Mouse (Mus musculus) heart, adult 8-10 months (tissue): Measurements from ENCODE around the gene Tbc1d19. TPM values are rescaled to one million over a fixed set of nuclear protein-coding genes. Genes with fewer than 3 reads are reported as not detected.
A peak's percentile ranks its signal among the peaks of the same experiment; 100 is the strongest.

ENCODE experiments used
- DNase-seq: peaks from one replicate; pipeline ENCODE4 v3.0.0; 2022; ENCODE audit warnings: low spot score
- total RNA-seq, 4 experiments: library from RNA; stranded (reverse); gene quantifications; 2 replicates each; pipeline ENCODE4 v1.2.4; 2022

Tbc1d19 gene
- 10 to 100 TPM; 15.9 to 21.0 (median 17.8) TPM for total RNA-seq

DNA sequence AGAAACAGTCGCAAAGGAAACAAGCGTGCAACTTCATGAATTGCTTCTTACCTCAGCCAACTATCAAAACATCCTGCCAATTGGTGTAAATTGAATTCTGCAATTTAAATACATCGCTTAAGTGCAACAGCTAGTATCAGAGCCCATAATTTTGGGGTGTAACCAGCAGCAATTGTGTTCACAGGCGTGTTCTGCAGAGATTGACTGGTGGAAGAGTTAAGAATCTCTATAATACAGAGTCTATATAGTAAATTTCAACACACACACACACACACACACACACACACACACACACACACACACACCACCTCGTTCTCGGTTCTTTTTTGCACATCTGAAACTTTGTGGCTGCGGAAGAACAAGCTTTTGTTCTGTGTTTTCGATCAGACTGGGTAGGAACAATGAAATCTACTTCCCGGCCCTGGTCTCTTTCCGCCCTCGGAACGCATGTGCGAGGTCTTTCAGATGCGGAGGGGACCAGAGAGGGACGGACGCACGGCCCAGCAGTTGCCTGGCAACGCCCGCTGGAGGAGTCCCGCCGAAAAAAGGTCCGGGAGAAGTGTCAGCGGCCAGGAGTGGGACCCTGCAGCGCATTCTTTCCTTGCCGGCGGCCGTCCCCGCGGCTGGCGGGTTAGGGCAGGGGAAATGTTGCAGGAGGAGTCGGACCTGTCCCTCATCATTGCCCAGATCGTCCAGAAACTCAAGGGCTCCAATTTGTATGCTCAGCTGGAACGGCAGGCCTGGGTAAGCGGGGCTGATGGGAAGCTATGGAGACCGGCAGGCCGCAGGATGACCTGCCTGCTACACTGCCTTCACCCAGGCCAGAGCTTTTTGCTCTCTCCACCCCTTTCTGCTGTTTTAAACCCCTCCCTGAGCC is at the start of gene Tbc1d19:
TSS of gene Tbc1d19 (plus strand) at position 492 of the 877 bp plus-strand sequence.
- DNase-seq, result peak; percentile 85

DNA sequence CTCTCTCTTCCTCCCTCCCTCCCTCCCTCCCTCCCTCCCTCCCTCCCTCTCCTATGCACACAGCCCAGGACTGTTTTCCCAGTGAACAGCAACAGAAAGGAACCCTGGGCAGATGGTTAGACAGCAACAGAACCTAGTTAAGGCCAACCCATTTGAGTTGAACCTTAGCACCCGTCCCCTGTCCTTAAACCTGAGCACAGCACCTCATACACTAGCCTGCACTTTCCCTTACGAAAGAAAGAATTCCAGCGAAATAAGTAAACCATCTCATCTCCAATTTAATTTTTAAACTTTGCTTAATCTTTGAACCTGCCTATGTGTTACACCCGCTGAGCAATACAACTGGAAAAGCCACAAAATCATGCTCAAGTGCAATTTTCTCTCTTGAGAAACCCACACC is 49.5 kb upstream of the Tbc1d19 start:
- DNase-seq, result no peak

DNA sequence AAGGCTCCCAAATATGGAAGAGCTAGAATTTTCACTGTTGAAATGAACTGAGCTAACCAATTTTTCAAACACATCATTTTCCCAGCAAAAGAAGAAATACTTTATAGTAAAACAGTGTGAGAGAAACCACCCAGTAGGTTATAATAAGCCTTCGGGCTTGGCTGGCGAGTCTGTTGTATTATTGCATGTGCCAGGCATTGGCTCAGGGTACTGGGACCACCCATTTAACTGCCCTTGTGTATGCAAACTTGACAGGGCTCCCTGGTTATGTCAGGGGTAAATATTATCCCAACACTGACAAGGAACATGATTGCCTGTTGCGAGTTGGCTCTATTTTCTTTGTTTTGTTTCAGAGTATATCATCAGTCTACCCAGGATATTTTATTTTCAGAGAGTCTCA is 48.5 kb upstream of the Tbc1d19 start:
- DNase-seq, result no peak

DNA sequence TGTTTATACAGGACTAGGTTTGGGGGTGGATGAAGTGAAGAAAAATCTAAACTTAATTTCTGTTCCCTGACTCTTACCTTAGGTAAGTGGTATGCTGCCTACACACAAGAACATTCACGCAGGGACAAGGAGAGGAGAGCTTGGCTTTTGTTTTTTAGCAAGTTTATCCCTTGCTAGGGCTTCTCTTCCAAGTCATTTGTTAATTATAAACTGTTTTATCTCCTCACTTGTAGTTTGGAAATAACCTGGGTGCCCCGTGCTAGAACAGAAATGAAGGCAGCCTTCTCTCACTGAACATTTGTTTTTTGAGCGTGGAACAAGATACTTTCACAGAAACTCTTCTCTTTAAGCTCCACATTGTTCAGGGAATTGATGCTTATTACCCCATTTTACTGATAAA is 48.1 kb upstream of the Tbc1d19 start:
- DNase-seq, result no peak

DNA sequence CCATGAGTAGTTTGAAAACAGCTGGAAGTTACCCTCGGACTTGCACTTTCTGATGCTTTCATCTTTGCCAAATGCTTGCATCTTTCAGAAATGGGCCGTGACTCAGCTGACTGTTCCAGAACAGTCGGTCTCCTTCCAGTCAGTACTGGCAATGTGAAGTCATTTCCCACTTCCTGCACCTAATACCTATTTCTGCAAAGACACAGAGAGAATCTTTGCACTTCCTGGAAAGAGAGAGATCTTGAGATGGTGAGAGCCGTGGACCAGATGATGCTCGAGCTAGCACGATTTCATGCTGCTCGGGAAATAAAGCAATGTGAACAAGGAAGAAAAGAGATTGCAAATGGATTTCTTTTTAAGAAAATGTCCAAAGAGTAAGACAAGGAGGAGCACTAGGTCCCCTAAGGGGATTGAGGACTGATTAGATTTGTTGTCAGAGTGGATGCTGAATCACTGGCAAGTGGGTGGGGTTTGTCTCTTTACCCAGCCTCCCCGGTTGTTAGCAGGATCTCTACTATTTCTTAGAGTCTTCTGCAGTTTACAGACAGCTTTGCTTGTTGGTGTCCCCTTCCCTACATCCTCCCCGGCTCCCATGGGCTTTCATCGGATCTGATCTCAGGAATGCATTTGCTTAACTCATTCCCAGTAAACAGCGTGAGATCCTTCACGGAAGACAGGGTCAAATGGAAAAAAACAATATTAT is 24.4 kb upstream of the Tbc1d19 start:
- DNase-seq, result peak; percentile 28

DNA sequence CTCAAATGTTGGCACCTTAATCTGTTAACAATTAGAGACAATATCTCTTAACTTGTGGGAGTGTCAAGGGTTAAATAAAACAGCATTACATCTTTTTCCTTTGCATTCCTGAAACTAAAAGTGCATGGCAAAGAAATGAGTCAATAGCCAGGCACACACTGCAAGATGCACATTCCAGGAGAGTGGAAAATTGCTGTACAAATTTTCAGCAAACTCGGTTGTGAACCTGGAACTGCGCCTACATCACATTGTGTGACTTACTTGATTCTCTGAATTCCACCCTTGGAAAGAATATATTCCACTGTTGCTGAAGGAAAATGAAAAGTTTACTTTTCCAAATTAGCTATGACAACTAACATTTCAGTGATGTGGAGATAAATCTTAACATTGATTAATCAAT is 8.0 kb upstream of the Tbc1d19 start:
- no peak for DNase-seq

DNA sequence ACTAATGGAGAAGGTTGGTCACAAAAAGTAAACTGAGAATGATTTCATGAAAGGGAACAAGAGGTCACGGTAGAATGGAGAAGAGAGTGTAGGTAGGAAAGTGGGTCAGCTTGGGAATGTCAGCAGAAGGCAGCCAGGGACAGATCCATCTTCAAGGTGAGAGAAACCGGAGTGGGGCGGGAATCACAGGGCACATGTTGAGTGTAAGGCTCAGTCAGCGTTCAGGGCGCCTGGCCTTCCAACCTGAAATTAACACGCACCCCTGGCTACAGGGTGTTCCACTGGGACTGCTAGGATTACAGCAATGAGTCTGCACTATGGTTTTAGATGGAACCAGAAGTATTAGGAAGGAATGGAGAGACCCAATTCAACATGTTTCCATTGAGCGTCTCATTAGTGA is 10.3 kb downstream of the Tbc1d19 start:
- no peak for DNase-seq

DNA sequence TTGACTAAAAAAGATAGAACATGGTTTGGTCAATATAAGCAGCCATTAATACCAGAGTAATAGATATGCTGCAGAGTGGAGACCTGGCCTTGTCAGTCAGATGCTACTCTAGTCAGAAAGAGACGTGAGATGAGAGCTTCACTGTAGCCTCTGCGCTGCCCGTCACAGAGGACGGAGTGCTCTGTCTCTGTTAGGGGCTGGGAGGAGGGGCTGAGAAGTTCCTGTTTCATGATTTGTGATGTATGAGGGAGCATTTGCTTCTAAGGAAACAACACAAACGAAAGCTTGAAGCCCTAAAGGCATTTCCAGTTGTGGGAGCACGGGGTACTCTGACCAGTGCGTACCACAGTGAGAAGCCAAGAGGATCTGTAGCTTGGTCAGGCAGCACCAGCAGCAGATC is 16.5 kb downstream of the Tbc1d19 start:
- DNase-seq, result no peak

DNA sequence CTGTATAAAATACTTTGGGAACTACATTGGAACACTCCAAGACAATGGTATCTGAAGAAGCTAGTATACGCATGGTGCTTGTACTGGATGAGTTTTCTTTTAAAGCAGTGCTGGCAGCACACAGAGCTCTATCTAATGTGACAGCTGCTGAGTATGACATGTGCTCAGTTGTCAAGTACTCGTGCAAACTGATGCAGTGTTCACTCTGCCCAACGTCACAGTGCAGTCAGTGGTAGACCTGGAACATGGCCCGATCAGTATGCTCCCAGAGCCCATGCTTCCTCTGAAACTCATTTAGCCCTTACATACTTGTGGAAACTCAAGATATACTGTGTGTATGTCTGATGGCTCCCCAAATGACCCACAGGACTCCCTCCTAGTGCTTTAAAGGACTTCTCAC is 25.1 kb downstream of the Tbc1d19 start:
- DNase-seq, result no peak

DNA sequence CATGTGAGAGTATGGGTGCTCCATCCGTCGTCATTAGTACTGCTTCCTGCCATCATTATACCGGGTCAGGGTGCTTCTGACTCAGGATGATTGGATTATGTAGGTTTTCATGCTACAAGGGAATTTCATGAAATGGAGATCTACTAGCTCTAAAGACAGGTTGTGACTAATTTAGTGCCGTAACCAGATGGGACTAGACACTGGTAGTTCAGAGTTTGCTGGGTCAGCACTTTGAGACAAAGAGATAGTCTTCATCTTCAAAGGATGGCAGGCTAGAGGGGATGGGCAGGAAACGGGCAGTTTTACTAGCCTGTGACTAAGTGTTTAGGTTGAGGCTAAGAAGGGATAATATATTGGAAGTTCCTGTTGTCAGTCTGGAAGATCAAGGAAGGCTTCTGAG is 31.9 kb downstream of the Tbc1d19 start:
- DNase-seq, result no peak

DNA sequence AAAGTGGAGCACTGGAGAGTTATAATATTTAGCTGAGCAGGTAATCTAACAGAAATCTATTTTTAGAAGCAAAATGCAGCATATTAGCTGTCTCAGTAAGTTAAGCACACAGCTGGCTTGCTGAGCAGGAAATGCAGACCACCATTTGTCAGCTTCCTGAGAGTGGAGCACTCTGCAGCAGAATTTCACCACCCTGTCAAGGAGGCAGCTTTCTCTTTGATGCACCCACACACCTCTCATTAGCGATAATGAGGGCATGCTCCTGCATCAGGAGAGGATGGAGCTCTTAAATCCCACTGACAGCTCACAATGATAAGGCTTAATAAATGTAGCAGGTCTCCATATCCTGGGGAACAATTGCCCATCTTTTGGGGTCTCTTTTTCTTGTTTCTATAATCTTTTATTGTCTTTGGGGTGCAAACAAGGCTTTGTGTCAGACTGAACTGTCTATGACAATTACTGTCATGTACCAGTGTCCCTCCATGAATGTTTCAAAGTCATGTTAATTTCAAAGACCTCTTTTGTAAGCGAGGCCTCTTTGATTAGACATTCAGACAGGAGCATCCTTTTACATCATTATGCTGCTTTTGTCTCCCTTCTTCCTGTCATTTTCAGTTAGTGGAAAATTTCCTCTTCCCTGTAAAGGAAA is 39.0 kb downstream of the Tbc1d19 start:
- DNase-seq, result no peak

DNA sequence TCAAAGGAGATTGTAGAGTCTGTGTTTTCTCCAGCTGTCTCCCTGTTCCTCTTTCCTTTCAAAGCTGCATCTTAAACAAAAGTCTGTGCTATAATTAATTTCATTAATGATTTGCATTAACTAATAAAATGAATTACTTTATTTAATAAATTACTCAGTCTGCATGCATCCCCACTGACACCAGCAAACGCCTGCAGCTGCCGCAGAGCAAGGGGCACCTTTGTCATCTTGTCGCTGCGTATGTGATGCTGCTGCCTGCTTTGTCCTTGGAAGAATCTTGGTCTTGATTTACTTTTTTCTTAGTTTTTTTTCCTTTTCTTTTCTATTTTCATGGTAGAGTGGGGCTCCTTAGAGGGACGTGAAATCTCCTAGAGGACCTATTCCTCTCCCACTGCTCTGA is 43.2 kb downstream of the Tbc1d19 start:
- no peak for DNase-seq

DNA sequence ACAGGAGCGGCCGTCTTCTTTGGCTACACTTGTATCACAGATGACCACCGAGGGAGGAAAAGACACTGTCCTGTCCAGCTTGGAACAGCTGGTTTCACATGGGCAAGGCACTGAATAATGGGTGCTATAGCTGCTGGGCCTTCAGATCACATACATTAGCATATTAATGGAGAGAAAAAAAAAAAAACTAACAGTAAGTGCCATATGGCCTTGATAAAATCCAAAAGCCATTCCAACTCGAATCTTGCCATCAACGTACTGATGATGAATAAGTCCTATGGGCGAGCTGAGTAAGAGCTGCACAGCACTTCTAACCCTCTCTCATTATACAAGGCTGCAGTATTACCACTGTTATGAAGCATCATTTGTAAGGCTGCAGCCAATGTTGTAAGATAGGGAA is 45.2 kb downstream of the Tbc1d19 start:
- DNase-seq, result no peak

DNA sequence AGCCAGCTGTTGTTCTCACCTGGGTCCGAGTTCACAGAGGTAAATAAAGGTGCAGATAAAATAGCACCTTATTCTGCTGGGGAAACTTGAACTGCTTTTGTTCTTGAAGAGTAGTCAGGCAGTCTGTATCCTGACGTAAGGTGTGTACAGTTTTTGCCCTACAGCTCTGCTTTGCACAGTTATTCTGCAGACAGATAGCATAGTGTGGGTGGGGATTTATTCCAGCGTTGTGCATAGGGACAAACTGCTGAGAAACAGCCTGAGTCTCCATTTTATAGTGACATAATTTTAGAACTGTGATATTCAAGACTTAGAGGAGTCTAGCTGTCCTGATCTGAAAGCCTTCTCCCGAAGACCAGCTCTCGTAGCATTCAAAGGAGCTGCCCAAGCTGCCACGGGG is 46.6 kb downstream of the Tbc1d19 start:
- DNase-seq, result no peak

DNA sequence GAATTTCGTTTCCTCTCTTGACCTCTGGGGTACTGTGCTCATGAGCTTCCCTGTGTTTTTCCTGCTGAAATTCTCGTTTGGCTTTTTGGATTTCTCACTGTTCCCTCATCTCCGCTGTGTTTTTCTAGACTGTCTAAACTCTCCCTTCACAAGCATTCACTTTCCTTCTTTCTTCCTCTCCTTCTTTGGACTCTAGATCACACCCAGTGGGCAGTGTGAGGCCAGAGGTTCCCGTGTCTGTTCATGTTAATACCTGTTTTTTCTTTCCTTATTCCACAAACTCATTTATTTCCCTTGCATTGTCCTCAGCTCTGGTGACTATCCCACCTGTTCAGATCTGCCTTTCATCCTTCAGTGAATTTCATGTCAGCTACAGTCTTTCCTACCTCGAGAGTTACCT is 55.7 kb downstream of the Tbc1d19 start:
- no peak for DNase-seq

DNA sequence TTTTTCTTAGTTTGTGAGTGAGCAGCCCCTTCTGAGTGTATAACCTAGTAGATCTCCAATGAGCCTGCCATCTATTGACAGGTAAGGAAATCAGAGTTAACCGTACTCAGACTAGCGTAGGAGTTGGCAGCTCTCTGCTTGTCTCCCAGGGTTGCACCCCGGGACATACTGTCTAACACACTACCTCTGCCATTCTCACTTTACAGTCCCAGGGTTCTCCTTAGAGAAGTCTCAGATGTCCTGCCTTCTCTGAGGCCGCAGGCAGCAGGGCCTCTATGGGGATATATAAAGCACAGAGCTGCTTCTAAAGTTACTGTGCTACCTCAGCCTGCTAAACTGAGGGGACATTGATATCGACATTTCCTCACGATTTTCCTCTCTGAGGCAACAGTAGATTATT is 56.6 kb downstream of the Tbc1d19 start:
- no peak for DNase-seq

DNA sequence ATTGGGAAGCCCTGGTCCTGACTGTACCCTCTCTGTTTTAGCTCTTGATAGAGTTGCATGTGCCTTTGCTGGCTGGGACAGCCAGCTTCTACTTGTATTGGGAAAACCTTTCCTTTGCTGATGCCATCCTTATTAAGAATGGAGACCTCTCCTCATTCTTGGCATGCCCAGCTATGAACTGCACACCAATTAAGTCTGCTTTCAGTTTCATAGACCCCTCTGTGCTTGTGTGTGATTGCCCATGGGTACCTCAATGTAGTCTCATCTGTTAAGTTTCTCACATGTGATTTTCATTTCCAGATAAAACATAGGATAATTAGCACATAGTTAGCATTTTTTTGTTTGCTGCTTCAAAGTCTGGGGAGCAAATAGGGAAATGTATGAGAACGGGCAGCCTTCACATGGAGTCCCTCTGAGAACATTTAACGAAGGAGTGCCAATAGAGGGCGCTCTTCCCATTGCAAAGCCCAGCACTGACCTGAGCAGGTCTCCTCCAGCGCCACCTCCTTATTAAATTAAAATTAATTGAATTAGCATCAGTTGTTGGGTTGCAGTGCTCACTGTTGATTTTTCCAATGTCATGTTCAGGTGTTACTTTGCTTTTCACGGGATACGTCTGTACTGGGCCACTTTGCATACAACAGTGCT is 62.4 kb downstream of the Tbc1d19 start:
- peak; percentile 58 for DNase-seq

DNA sequence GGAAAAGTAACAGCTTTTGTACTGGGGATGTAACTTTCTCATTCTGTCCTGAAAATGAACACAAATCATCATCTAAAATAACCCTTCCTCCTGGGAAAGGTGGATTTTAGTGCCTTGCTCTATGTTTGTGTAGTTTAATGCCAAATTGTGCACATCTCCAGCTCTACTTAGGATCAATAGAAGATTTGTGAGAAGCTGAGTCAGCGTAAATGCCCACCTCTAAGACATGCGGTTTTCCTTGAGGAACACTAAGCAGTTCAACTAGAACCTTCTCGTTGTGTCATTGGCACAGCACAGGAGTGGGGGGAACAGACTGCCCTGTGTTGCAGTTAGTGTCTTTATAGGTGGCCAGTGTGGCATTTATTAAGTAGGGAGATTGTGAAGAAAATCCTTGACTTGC is 65.6 kb downstream of the Tbc1d19 start:
- DNase-seq, result no peak

DNA sequence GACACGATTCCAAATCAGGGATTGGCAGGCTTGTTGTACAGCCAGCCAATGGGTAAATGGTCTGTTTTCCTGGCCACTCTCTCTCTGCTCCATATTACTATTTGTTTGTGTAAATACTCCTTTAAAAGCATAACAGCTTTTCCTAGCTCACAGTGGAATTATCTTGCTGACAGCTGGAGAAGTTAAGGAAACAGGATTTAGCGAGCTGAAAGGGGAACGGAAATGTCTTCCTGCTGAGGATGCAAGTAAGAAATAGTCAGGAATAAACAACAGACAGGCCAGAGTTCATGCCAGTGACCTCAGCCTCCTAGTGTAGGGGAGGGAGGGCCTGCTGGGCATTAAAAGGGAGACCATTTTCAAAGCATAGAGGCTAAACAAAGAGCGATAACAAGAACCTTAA is 71.3 kb downstream of the Tbc1d19 start:
- peak; percentile 42 for DNase-seq

DNA sequence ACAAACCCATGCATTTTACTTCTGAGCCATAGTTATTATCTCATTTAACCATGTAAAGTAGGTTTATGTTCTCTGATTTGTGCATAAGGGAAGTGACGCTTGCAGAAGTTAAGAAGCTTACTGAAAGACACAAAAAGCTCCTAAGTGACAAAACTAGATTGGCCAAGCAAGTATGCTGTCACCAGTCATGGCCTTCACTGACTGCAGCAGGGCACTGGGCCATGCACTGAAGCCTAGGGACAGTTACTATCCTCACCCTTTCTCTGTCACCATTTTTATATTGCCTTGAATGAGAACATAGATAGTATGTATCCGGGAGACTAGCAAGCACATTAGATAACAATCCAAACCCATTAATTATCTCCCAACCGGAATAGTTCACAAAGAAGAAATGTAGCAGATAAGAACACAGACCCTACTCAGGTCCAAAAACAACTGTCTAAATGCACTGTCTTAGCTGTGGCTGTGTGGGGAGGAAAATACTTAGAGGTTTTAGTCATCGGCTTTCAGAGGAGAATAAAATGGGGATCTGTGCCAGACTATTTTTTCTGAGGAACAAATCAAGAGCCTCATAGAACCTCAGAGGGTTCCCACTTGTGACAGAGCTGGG is 72.1 kb downstream of the Tbc1d19 start:
- peak; percentile 22 for DNase-seq

DNA sequence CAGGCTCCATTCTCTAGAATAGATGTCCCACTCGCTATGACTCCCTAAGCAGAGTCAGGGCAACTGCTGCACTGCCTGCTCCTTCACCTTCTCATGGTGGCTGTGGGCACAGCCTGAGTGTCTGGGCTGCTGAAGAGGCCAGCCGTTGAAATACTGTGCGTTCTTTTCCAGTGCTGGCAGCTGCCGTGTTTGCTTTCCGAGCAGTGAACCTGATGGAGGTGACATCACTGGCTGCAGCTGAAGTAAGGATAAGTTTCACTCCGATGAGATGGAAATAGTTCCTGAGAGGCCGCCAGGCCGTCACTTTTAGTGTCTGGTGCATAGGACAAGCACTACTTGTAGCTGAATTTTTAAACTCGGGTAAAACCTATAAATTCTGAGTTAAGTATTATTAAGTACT is 92.0 kb downstream of the Tbc1d19 start:
- no peak for DNase-seq

DNA sequence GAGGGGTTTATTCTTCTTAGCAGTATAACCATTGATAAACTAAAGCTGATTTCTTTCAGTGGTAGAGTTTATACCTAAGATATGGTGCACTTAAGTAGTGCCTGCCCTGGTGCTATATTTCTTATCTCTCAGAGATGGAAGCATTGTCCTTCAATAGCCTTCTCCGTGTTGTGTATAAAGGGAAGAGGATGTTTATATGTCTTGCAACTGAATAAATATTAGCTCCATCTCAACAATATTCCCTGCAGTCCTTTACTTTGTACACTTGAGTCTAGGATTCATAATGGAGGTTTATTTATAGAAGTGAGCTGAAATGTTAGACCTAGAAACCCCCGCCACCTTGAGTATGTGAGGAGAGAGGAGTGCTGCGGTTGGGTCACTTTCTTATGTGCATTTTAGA is 93.4 kb downstream of the Tbc1d19 start:
- DNase-seq, result no peak
